Mouse (Mus musculus) midbrain, embryonic 12.5 days (tissue): ENCODE results near the gene Psap. TPM values are rescaled to one million over a fixed set of nuclear protein-coding genes. Genes with fewer than 3 reads are reported as not detected.

Source experiments
- ATAC-seq: fragments of 200-750 bp; cut with Nextera tagmentation; 2 replicates; pipeline ENCODE4 v1.8.0; 2017; ENCODE audit warnings: low read depth, moderate TSS enrichment, moderate library complexity; ENCODE audit not compliant: low FRiP score
- H3K27ac ChIP-seq: fragments of 300-500 bp; sonication (generic); replicated peaks from 2 replicates; pipeline ENCODE4 v1.5.1; 2016; ENCODE audit warnings: mild to moderate bottlenecking
- H3K27me3 ChIP-seq: fragments of 300-500 bp; sonication (generic); 2 replicates; pipeline ENCODE4 v1.6.1; 2016; ENCODE audit warnings: mild to moderate bottlenecking
- H3K36me3 ChIP-seq: fragments of 300-500 bp; sonication (generic); 2 replicates; pipeline ENCODE4 v1.6.1; 2016
- H3K4me1 ChIP-seq: fragments of 300-500 bp; sonication (generic); 2 replicates; pipeline ENCODE4 v1.6.1; 2016
- H3K4me2 ChIP-seq: fragments of 300-500 bp; sonication (generic); replicated peaks from 2 replicates; pipeline ENCODE4 v1.6.1; 2016; ENCODE audit warnings: mild to moderate bottlenecking, moderate library complexity
- H3K4me3 ChIP-seq: fragments of 300-500 bp; sonication (generic); 2 replicates; pipeline ENCODE4 v1.5.1; 2016; ENCODE audit warnings: mild to moderate bottlenecking
- H3K9ac ChIP-seq: fragments of 300-500 bp; sonication (generic); replicated peaks from 2 replicates; pipeline ENCODE4 v1.6.1; 2016; ENCODE audit warnings: mild to moderate bottlenecking, moderate library complexity
- H3K9me3 ChIP-seq: fragments of 300-500 bp; sonication (generic); 2 replicates; pipeline ENCODE4 v1.6.1; 2016; ENCODE audit warnings: mild to moderate bottlenecking
- WGBS: fragments of 180-500 bp; shearing (Covaris S2); methylation state at CpG from one replicate; pipeline ENCODE4 v1.1.7; 2016; 5-methylcytosine and 5-hydroxymethylcytosine counted together
- polyA plus RNA-seq: library from polyadenylated mRNA; unstranded; fragments of >200 nt; fragmentation: Nextera tagmentation; extraction: Ambion mirVana; gene quantifications from 2 replicates; pipeline ENCODE4 v1.2.1, GENCODE M21; 2016

The Psap gene
- polyA plus RNA-seq, 1 experiment from 2014 or later, result 96.5 TPM

DNA sequence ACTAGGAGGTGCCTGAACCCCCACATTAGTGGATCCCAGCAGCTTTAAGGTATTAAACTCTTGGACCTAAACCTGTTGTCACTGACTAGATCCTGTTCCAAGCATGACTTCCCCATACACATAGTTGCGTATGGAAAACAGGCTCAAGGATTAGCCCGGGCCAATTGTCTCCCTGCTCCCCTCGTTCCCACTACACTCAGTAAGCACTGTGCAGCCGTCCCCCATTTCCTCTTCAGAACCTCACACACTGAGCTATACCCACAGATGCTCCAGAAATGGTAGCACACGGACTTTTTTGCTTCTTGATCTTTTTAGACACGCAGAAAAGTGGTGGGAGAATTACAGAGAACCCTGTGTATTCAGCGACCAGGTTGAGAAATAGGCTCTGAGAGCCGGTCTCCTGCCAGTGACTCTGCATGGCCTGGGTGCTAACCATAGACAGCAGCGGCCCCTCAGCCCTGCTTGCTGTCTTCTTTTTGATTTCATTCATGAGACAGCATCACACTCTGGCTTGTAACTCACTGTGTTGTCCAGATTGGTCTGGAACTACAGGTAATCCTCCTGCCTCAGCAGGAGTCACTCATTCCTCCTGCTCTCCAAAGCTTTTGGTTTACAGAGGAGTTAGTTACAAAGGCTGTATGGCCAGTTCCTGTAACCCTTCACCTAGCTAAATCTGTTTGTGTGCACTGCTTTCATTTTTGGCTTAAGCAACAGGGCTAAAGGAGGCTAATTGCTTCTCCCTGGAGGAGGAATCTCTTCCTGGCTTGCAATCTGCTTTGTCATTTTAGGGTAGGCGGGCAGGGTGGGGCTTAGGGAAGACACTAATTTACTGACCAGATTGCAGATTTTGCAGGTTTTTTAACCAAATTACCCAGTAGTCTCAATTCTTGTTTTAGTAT, 4.9 kb downstream of the Psap start:
- peaks cover 82% of the 10 kb centered on the region for H3K4me1 ChIP-seq
- no peak overlapping the region for H3K4me3 ChIP-seq
- no peaks in the 10 kb centered on the region for H3K9me3 ChIP-seq
- no peaks in the 10 kb centered on the region for H3K36me3 ChIP-seq
- WGBS, result 67% methylated on average over 10 of the region's 10 CpGs
- H3K27ac ChIP-seq, result no peak overlapping the region
- H3K4me2 ChIP-seq, result no peak overlapping the region
- no peak for ATAC-seq
- no peak overlapping the region for H3K9ac ChIP-seq
- peaks cover 2% of the 10 kb centered on the region; the same call in 1 of the 2 replicates for H3K27me3 ChIP-seq

DNA sequence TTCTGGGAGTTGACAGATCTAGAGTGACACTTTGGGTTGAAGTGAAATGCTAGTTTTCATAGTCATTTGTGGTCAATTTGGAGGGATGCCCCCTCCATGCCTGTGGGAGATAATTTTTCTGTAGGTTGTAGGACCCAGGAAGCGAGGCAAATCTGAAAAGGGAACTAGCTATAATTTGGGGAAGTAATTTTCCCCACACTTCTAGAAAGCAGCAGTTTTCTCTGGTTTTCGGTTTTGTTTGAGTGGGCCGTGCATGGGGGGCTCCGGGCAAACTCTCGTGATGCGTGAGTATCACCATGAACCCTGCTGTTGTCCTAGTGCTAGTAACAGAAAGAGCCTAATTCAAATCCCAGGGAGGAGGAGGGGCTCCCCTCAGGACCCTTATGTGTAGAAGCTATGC, 6.8 kb downstream of the Psap start:
- peaks cover 2% of the 10 kb centered on the region; the same call in 1 of the 2 replicates for H3K27me3 ChIP-seq
- H3K27ac ChIP-seq, result peak overlapping the region; percentile 74
- H3K4me2 ChIP-seq, result 0 out of 2 replicates have a peak overlapping the region, but pooled peaks have one; percentile 52
- 61% methylated on average over 6 of the region's 6 CpGs for WGBS
- H3K36me3 ChIP-seq, result no peaks in the 10 kb centered on the region
- peak overlapping the region; percentile 5; the same call in 1 of the 2 replicates for H3K9ac ChIP-seq
- no peak for ATAC-seq
- H3K4me3 ChIP-seq, result no peak overlapping the region
- H3K9me3 ChIP-seq, result no peaks in the 10 kb centered on the region
- H3K4me1 ChIP-seq, result peaks cover 79% of the 10 kb centered on the region

DNA sequence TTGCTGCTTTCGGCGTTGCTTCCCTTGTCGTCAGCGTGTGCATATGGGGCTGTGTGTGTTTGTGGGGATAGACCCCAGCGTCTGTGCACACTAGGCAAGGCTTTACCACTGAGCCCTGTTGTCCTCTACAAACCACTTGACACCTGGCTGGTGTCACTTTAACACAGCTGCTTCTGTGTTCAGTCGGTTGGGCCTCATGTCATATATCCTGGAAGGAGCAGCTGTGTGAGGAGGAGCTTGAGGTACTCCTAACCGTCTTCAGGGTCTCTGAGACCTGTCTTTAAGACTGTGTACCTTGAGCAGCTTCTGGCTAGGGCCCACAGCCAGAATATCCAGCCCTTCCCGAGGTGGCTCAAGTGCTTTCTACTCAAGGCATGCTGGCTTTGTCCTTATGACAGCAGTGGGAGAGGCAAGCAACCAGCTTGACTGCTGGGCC, 7.3 kb downstream of the Psap start:
- 50% methylated on average over 8 of the region's 8 CpGs for WGBS

DNA sequence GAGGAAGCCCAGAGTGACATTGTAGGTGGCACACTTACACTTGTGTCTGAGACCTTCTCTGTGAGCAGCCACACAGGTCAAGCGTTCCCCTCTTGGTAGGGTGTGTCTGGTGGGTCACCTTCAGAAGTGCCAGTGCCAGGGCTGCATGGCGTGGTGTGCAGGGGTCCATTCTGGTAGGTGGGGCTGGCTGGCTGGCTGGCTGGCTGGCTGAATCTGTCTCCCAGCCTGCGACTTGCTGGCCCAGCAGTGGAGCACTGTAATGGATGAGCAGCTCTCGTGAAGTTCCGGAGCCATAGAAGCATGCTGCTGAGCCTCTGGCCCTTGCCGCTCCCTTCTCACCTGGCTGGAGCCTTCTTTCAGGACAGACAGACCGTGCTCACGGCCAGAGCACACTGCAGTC, 7.8 kb downstream of the Psap start:
- 51% methylated on average over 8 of the region's 8 CpGs for WGBS
- Histone ChIP-seq H3K27me3 (no peaks in the 10 kb centered on the region), H3K9me3 (no peaks in the 10 kb centered on the region), H3K9ac (peak overlapping the region; percentile 5; the same call in 1 of the 2 replicates), H3K4me1 (peaks cover 79% of the 10 kb centered on the region), H3K4me2 (peak overlapping the region; percentile 52), H3K36me3 (no peaks in the 10 kb centered on the region), H3K27ac (peak overlapping the region; percentile 74), H3K4me3 (peak overlapping the region; percentile 22)
- ATAC-seq, result peak; percentile 45; the same call in 1 of the 2 replicates

More for the DNA sequence above, 7.3 kb downstream of the Psap start:
- H3K4me3 ChIP-seq, result no peak overlapping the region
- H3K9ac ChIP-seq, result peak overlapping the region; percentile 5; the same call in 1 of the 2 replicates
- no peaks in the 10 kb centered on the region for H3K9me3 ChIP-seq
- H3K27me3 ChIP-seq, result peaks cover 2% of the 10 kb centered on the region; the same call in 1 of the 2 replicates
- ATAC-seq, result no peak; the same call in 1 of the 2 replicates
- peak overlapping the region; percentile 74 for H3K27ac ChIP-seq
- H3K4me1 ChIP-seq, result peaks cover 79% of the 10 kb centered on the region
- no peaks in the 10 kb centered on the region for H3K36me3 ChIP-seq
- peak overlapping the region; percentile 52 for H3K4me2 ChIP-seq

DNA sequence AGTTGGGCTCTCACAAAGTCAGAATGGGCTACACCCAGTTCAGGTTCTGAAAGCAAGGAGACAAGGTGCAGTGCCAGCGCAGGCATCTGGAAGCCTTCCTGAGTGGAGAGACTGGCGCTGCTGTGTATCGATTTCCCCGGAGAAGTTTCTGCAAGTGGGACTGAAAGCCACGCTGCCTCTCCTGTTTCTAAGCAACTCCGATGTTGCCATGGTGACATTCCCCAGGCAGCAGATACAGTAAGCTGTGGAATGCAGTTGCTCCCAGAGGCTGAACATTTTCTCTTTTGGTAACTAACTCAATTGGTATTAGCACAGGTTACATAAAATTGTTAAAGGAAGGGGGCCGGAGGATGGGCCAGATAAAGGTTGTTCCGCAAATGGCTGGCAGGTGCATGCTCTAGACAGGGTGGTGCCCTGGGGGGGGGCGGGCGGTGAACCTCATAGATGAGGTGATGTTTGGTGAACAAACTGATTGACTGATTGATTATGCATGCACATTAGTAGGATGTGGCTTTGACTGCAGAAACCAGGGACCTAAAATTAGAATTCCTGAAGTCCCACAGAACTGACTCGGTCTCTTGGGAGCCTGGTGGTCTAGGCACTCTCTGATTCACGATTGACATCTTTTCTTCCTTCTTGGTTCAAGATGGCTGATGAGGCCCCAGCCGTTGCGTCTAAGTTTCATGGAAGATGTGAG, 8.4 kb downstream of the Psap start:
- Histone ChIP-seq H3K4me1 (peaks cover 78% of the 10 kb centered on the region), H3K9ac (no peak overlapping the region)
- WGBS, result 23% methylated on average over 14 of the region's 14 CpGs

DNA sequence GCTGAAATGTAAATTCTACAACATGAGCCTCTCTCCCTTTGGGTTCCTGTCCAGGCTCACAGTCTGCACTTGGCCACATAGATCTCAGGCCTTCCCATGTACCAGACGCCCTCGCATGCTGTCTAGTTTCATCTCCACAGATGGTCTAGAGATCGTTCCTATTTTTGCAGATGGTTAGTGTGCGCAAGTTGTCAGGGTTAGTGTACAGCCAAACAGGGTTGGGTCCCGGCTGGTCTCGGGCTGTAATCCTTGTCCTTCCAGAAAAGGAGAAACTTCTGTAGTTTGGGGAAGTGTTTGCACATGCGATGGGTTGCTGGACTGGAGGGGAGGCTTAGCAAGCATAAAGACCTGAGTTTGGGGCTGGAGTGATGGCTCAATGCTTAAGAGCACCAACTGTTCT, 9.1 kb downstream of the Psap start:
- Histone ChIP-seq H3K4me1 (peaks cover 77% of the 10 kb centered on the region), H3K4me2 (peak overlapping the region; percentile 52)

More for the DNA sequence above, 8.4 kb downstream of the Psap start:
- H3K27me3 ChIP-seq, result no peaks in the 10 kb centered on the region
- H3K4me3 ChIP-seq, result peak overlapping the region; percentile 22
- no peaks in the 10 kb centered on the region for H3K9me3 ChIP-seq
- no peaks in the 10 kb centered on the region for H3K36me3 ChIP-seq
- H3K4me2 ChIP-seq, result peak overlapping the region; percentile 52
- peak overlapping the region; percentile 74 for H3K27ac ChIP-seq
- peak; percentile 77 for ATAC-seq

DNA sequence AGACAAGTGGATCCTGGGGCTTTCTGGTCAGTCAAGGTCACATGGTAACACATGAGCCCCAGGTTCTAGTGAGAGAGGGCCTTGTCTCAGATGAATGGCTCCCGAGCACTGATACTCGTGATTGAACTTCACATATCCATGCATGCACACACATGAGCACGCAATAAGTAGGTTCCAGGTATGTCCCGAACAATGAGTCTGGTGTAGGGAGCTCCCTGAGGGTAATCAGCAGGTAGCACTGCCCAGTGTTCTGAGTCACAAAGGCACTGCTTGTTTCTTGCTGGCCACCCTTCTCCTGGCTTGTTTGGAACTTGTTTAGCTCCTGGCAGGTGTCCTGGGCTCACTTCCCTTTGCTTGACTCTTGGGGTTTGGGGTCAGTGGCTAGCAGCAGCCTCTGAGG, 9.7 kb downstream of the Psap start:
- no peaks in the 10 kb centered on the region for H3K9me3 ChIP-seq
- no peak overlapping the region for H3K4me2 ChIP-seq
- H3K4me1 ChIP-seq, result peaks cover 71% of the 10 kb centered on the region
- H3K9ac ChIP-seq, result no peak overlapping the region
- no peak overlapping the region for H3K27ac ChIP-seq
- no peak overlapping the region for H3K4me3 ChIP-seq
- ATAC-seq, result no peak
- H3K27me3 ChIP-seq, result no peaks in the 10 kb centered on the region
- peaks cover 6% of the 10 kb centered on the region; the same call in 1 of the 2 replicates for H3K36me3 ChIP-seq
- WGBS, result 87% methylated on average over 4 of the region's 4 CpGs

More for the DNA sequence above, 9.1 kb downstream of the Psap start:
- Histone ChIP-seq H3K4me3 (no peak overlapping the region), H3K27ac (peak overlapping the region; percentile 74), H3K36me3 (0 out of 2 replicates have a peak, but pooled peaks cover 3% of the 10 kb centered on the region), H3K27me3 (no peaks in the 10 kb centered on the region), H3K9ac (no peak overlapping the region; the same call in 1 of the 2 replicates), H3K9me3 (no peaks in the 10 kb centered on the region)
- no peak for ATAC-seq
- WGBS, result 92% methylated on average over 7 of the region's 7 CpGs

DNA sequence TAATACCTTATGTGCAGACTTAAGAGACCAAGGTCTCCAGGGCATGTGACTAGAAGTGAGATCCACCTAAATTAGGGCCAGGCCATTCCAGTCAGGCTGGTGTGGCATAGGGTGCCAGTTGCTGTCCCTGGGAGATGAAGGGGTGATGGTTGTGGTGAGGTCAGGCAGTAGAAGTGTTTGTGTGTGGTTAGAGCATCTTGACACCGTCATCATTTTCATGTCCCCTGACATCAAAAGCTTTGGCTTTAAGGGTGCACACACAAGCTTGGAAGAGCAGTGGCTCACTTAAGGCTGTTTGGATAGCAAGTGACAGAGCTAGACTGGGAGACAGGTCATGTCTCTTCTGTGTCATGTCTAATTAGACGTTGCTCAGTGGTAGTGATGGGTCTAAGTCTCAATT, 10.3 kb downstream of the Psap start:
- no peak overlapping the region for H3K4me3 ChIP-seq
- H3K4me1 ChIP-seq, result peaks cover 65% of the 10 kb centered on the region
- H3K27me3 ChIP-seq, result no peaks in the 10 kb centered on the region
- WGBS, result 78% methylated on average over 2 of the region's 2 CpGs
- no peaks in the 10 kb centered on the region for H3K9me3 ChIP-seq
- no peak overlapping the region for H3K4me2 ChIP-seq
- H3K9ac ChIP-seq, result no peak overlapping the region
- no peak overlapping the region for H3K27ac ChIP-seq
- H3K36me3 ChIP-seq, result peaks cover 11% of the 10 kb centered on the region
- no peak for ATAC-seq

DNA sequence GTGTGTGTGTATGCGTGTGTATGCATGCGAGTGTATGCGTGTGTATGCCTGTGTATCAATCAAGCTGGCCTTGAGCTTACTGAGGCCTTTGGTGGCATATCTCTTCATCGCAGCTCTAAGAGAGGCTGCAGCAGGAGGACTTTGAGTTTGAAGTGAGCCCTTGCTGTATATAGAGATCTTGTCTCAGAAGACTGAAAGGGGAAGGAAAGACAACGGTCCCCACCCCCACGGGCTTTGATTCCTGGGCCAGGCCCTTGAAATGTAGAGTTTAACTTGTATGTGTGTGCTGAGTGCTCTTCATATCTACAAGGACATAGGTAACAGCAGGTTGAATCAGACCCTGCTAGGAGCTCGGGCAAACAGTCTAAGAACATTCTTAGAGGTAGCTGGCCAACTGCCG, 11.8 kb downstream of the Psap start:
- no peaks in the 10 kb centered on the region for H3K9me3 ChIP-seq
- no peak overlapping the region for H3K27ac ChIP-seq
- peaks cover 25% of the 10 kb centered on the region for H3K36me3 ChIP-seq
- no peaks in the 10 kb centered on the region for H3K27me3 ChIP-seq
- H3K9ac ChIP-seq, result no peak overlapping the region
- H3K4me3 ChIP-seq, result no peak overlapping the region
- no peak for ATAC-seq
- no peak overlapping the region for H3K4me2 ChIP-seq
- peaks cover 53% of the 10 kb centered on the region for H3K4me1 ChIP-seq
- 90% methylated on average over 8 of the region's 8 CpGs for WGBS

DNA sequence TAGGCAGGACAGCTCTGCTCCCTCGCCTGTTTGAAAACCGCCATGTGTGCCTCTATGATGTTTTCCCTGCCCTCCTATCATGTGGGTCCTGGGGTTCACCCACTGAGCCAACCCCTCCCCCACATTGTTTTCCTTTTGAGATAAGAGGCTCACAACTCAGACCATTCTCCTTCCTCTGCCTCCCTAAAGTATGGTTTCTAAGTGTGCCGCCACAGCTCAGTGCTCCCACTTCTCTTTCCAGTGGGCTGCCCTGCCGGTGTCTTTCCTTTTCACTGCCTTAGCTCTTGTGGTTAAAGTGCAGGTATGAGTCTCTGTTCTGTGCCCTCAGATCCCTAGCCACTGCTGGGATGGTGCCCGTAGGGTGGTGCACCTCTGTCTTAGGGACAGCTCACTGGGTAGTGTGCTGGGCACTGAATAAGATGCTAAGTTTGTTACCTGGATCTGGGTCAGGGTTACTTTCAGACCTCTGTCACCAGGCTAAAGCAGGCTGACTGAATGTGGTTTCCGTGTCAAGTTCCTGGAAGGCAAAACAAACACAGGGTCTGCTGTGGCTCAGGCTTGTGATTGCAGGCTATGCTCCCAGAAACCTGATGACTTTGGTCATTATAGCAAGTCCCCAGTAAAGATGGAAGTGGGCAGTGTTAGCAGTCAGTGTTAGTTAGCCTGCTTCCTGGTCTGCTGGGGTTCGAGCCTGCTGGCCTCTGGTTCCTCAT, 12.8 kb downstream of the Psap start:
- Histone ChIP-seq H3K27me3 (no peaks in the 10 kb centered on the region), H3K9me3 (no peaks in the 10 kb centered on the region), H3K27ac (no peak overlapping the region), H3K4me2 (no peak overlapping the region), H3K36me3 (peaks cover 35% of the 10 kb centered on the region), H3K4me1 (peaks cover 44% of the 10 kb centered on the region), H3K9ac (no peak overlapping the region), H3K4me3 (no peak overlapping the region)
- no peak for ATAC-seq
- 70% methylated on average over 7 of the region's 7 CpGs for WGBS

DNA sequence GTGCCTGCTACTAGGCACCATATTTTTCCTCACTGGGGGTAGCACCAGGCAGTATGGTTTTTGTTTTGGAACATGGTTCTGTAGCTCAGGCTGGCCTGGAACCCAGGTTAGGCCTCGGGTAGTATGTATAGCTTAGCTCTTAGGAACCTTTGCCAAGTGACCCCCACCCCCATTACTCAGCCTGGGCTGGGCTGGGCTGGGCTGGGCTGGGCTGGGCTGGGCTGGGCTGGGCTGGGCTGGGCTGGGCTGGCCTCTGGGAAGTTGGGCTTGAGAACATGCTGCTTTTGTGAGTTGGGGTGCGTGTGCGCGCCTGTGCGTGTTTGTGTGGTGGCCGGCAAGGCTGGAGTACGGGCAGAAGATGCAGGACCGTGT, 13.3 kb downstream of the Psap start:
- no peaks in the 10 kb centered on the region for H3K27me3 ChIP-seq
- no peak overlapping the region for H3K27ac ChIP-seq
- no peak overlapping the region for H3K4me2 ChIP-seq
- H3K9me3 ChIP-seq, result no peaks in the 10 kb centered on the region
- H3K4me1 ChIP-seq, result peaks cover 38% of the 10 kb centered on the region
- no peak overlapping the region for H3K9ac ChIP-seq
- no peak overlapping the region for H3K4me3 ChIP-seq
- 89% methylated on average over 8 of the region's 8 CpGs for WGBS
- H3K36me3 ChIP-seq, result peaks cover 40% of the 10 kb centered on the region
- ATAC-seq, result no peak
